Mouse (Mus musculus): ENCODE measurements around the gene Nsun5. TPM values are rescaled to one million over a fixed set of nuclear protein-coding genes. Genes with fewer than 3 reads are reported as not detected.
A peak's percentile ranks its signal among the peaks of the same experiment; 100 is the strongest.

Nsun5 gene
- polyA plus RNA-seq, 1 experiment from 2014 or later = 28.8 TPM

DNA sequence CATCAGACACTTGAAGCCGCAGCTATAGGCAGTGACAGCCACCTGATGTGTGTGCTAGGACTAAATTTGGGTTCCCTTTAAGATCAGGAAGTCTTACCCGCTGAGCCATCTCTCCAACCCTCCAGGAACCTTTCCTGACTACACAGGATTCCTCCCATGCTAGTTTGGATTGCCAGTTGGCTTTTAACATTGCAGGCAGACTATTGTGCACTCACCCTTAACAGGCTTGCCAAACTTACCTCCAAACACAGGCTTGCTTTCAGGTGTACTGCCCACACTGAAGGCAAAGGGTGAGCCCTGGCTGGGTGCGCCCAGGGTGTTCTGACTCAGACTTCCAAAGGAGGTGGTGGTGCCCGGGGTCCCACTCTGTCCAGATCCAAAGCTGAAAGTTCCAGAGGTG is 10.9 kb downstream of the Nsun5 start:
- Histone ChIP-seq H3K4me2 (ENCODE audit: low read length) (no peak overlapping the region), H3K27ac (ENCODE audit: low read depth) (no peak overlapping the region), H3K4me3 (ENCODE audit: low read depth, low read length) (no peak overlapping the region), H3K36me3 (ENCODE audit: control insufficient read depth, insufficient read depth, low read length) (peaks cover 98% of the 10 kb centered on the region), H3K9ac (ENCODE audit: low read length) (no peak overlapping the region), H3K9me3 (ENCODE audit: control insufficient read depth, low read length) (no peaks in the 10 kb centered on the region), H3K27me3 (replicated peaks; ENCODE audit: control insufficient read depth, insufficient read depth, low read length) (no peaks in the 10 kb centered on the region), H3K4me1 (replicated peaks; ENCODE audit: control insufficient read depth, insufficient read depth, low read length) (no peaks in the 10 kb centered on the region)
- 95% methylated on average over 4 of the region's 4 CpGs for WGBS
- DNase-seq (ENCODE audit: low spot score) (no peak), ATAC-seq (replicated peaks; ENCODE audit: low FRiP score, low TSS enrichment, low read depth) (no peak)

DNA sequence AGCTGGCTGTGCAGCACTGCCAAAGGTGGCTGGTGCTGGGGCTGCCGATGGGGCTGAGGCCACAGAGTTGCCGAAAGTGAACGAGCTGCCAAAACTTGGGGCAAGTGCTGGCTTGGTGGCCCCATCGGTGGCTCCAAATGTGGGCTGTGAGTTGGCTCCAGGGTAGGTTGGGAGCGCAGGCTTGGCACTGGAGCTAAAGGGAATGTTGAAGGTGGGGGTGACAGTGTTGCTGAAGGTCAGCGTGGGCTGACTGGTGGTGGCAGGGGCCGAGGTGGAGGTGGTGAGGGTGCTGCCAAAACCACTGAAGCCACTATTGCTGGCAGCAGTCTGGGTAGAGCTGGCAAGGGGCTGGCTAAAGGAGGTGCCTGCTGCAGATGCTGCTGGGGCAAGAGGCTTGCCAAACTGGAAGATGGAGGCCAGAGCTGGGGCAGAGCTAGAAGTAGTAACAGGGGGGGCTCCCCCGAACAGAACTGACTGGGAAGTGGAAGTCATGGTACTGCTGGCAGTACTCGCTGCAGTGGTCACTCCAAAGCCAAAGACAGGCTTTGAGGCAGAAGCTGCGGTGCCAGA is 11.7 kb downstream of the Nsun5 start:
- no peak overlapping the region for H3K4me2 ChIP-seq (ENCODE audit: low read length)
- no peaks in the 10 kb centered on the region for H3K4me1 ChIP-seq (replicated peaks; ENCODE audit: control insufficient read depth, insufficient read depth, low read length)
- no peaks in the 10 kb centered on the region for H3K27me3 ChIP-seq (replicated peaks; ENCODE audit: control insufficient read depth, insufficient read depth, low read length)
- peaks cover 94% of the 10 kb centered on the region for H3K36me3 ChIP-seq (ENCODE audit: control insufficient read depth, insufficient read depth, low read length)
- no peak overlapping the region for H3K4me3 ChIP-seq (ENCODE audit: low read depth, low read length)
- ATAC-seq (replicated peaks; ENCODE audit: low FRiP score, low TSS enrichment, low read depth) (no peak), DNase-seq (ENCODE audit: low spot score) (no peak)
- 92% methylated on average over 10 of the region's 10 CpGs for WGBS
- no peak overlapping the region for H3K9ac ChIP-seq (ENCODE audit: low read length)
- no peak overlapping the region for H3K27ac ChIP-seq (ENCODE audit: low read depth)
- H3K9me3 ChIP-seq (ENCODE audit: control insufficient read depth, low read length) = no peaks in the 10 kb centered on the region

GRCm38 (mm10) chr5:135382746-135383145 is 13.0 kb downstream of the Nsun5 start:
- Histone ChIP-seq H3K27ac (ENCODE audit: low read depth) (no peak overlapping the region), H3K27me3 (replicated peaks; ENCODE audit: control insufficient read depth, insufficient read depth, low read length) (no peaks in the 10 kb centered on the region), H3K9me3 (ENCODE audit: control insufficient read depth, low read length) (no peaks in the 10 kb centered on the region), H3K4me3 (ENCODE audit: low read depth, low read length) (no peak overlapping the region), H3K4me1 (replicated peaks; ENCODE audit: control insufficient read depth, insufficient read depth, low read length) (no peaks in the 10 kb centered on the region), H3K36me3 (ENCODE audit: control insufficient read depth, insufficient read depth, low read length) (peaks cover 96% of the 10 kb centered on the region), H3K4me2 (ENCODE audit: low read length) (no peak overlapping the region), H3K9ac (ENCODE audit: low read length) (no peak overlapping the region)
- DNase-seq (ENCODE audit: low spot score) (no peak), ATAC-seq (replicated peaks; ENCODE audit: low FRiP score, low TSS enrichment, low read depth) (no peak)
- WGBS = 90% methylated on average over 7 of the region's 7 CpGs

DNA sequence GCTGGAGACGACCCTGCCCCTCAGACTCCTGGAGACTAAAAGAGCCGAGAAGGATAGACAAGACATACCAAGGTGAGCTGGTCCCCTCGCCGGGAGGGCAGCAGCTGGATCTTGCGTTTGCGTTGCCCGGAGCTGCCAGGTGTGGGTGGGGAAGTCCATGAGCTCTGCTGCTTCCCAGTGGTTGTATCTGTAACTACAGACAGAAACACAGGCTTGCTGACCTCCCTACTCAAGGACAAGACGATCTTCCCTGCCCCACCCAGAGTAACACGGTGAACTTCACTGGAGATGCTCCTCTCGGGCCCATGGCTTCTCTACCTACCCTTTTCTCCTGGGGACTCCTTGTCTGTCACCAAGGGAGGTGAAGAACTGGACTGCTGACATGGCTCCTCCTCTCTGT is 14.0 kb downstream of the Nsun5 start:
- Histone ChIP-seq H3K4me2 (ENCODE audit: low read length) (no peak overlapping the region), H3K27me3 (replicated peaks; ENCODE audit: control insufficient read depth, insufficient read depth, low read length) (no peaks in the 10 kb centered on the region), H3K9ac (ENCODE audit: low read length) (no peak overlapping the region), H3K9me3 (ENCODE audit: control insufficient read depth, low read length) (no peaks in the 10 kb centered on the region), H3K36me3 (ENCODE audit: control insufficient read depth, insufficient read depth, low read length) (peaks cover 96% of the 10 kb centered on the region), H3K27ac (ENCODE audit: low read depth) (no peak overlapping the region), H3K4me1 (replicated peaks; ENCODE audit: control insufficient read depth, insufficient read depth, low read length) (no peaks in the 10 kb centered on the region), H3K4me3 (ENCODE audit: low read depth, low read length) (no peak overlapping the region)
- DNase-seq (ENCODE audit: low spot score) = no peak
- no peak for ATAC-seq (replicated peaks; ENCODE audit: low FRiP score, low TSS enrichment, low read depth)
- WGBS = 74% methylated on average over 10 of the region's 10 CpGs

GRCm38 (mm10) chr5:135394004-135394823 is 24.5 kb downstream of the Nsun5 start, which contains the start of gene Pom121:
Pom121 (minus strand) TSS chr5:135394546.
- H3K4me2 ChIP-seq (ENCODE audit: low read length) = peak within 1 kb of the TSS; percentile 66
- ATAC-seq (replicated peaks; ENCODE audit: low FRiP score, low TSS enrichment, low read depth) (peak; percentile 93), DNase-seq (ENCODE audit: low spot score) (peak; percentile 88)
- H3K36me3 ChIP-seq (ENCODE audit: control insufficient read depth, insufficient read depth, low read length) = peaks cover 32% of the 10 kb centered on the region
- no peaks in the 10 kb centered on the region for H3K27me3 ChIP-seq (replicated peaks; ENCODE audit: control insufficient read depth, insufficient read depth, low read length)
- H3K4me1 ChIP-seq (replicated peaks; ENCODE audit: control insufficient read depth, insufficient read depth, low read length) = peaks cover 8% of the 10 kb centered on the region; the same call in 1 of the 2 replicates
- no peaks in the 10 kb centered on the region for H3K9me3 ChIP-seq (ENCODE audit: control insufficient read depth, low read length)
- H3K9ac ChIP-seq (ENCODE audit: low read length) = peak within 1 kb of the TSS; percentile 96
- WGBS = under 1% methylated on average over 75 of the region's 110 CpGs
- H3K4me3 ChIP-seq (ENCODE audit: low read depth, low read length) = peak within 1 kb of the TSS; percentile 92
- peak within 1 kb of the TSS; percentile 82 for H3K27ac ChIP-seq (ENCODE audit: low read depth)

DNA sequence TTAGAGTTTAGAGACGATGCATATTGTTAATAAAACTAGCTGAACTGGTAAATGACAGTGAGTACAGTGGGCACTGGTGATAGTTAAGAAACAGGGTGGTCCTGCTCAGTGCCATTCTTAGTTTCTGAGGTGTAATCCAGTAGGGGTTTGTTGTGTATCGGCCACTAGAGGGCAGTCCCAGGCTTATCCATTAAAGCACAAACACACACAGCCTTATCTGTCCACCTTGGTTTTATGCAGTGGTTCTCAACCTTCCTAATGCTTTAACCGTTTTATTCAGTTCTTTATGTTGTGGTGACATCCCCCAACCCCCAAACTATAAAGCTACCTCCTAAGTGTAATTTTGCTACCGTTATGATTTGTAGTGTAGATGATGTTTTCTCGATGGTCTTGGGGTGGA is 26.1 kb downstream of the Nsun5 start:
- ATAC-seq (replicated peaks; ENCODE audit: low FRiP score, low TSS enrichment, low read depth) (no peak), DNase-seq (ENCODE audit: low spot score) (no peak)
- Histone ChIP-seq H3K27ac (ENCODE audit: low read depth) (no peak overlapping the region), H3K4me3 (ENCODE audit: low read depth, low read length) (no peak overlapping the region), H3K4me1 (replicated peaks; ENCODE audit: control insufficient read depth, insufficient read depth, low read length) (peaks cover 8% of the 10 kb centered on the region; the same call in 1 of the 2 replicates), H3K36me3 (ENCODE audit: control insufficient read depth, insufficient read depth, low read length) (peaks cover 16% of the 10 kb centered on the region), H3K9me3 (ENCODE audit: control insufficient read depth, low read length) (no peaks in the 10 kb centered on the region), H3K4me2 (ENCODE audit: low read length) (no peak overlapping the region), H3K27me3 (replicated peaks; ENCODE audit: control insufficient read depth, insufficient read depth, low read length) (no peaks in the 10 kb centered on the region), H3K9ac (ENCODE audit: low read length) (no peak overlapping the region)
- WGBS = 48% methylated on average over 5 of the region's 5 CpGs

GRCm38 (mm10) chr5:135399382-135399781 is 29.6 kb downstream of the Nsun5 start:
- ATAC-seq (replicated peaks; ENCODE audit: low FRiP score, low TSS enrichment, low read depth) (no peak), DNase-seq (ENCODE audit: low spot score) (no peak)
- Histone ChIP-seq H3K27me3 (replicated peaks; ENCODE audit: control insufficient read depth, insufficient read depth, low read length) (no peaks in the 10 kb centered on the region), H3K4me1 (replicated peaks; ENCODE audit: control insufficient read depth, insufficient read depth, low read length) (no peaks in the 10 kb centered on the region; the same call in 1 of the 2 replicates), H3K27ac (ENCODE audit: low read depth) (no peak overlapping the region), H3K36me3 (ENCODE audit: control insufficient read depth, insufficient read depth, low read length) (no peaks in the 10 kb centered on the region), H3K4me2 (ENCODE audit: low read length) (no peak overlapping the region), H3K4me3 (ENCODE audit: low read depth, low read length) (no peak overlapping the region), H3K9me3 (ENCODE audit: control insufficient read depth, low read length) (no peaks in the 10 kb centered on the region), H3K9ac (ENCODE audit: low read length) (no peak overlapping the region)
- WGBS = 63% methylated on average over 6 of the region's 6 CpGs

DNA sequence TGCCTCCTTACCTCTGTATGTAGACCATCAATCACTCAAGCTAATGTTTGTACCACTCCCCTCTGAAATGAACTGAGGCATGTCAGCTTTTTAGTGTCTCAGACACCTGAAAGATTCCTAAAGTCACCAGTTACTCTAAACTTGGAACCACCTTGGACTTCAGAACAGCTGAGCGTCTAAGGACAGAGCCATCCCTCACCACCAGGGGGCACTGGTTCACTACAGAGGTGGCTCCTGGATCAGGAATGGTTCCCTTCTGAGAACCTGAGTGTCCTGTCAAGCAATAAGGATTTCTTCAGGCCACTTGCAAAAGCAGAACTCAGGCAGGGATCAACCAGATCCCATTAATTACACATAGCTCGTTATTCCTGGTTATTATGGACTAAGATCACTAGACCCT is 30.5 kb downstream of the Nsun5 start:
- Histone ChIP-seq H3K27me3 (replicated peaks; ENCODE audit: control insufficient read depth, insufficient read depth, low read length) (no peaks in the 10 kb centered on the region), H3K4me1 (replicated peaks; ENCODE audit: control insufficient read depth, insufficient read depth, low read length) (no peaks in the 10 kb centered on the region), H3K27ac (ENCODE audit: low read depth) (no peak overlapping the region), H3K9ac (ENCODE audit: low read length) (no peak overlapping the region), H3K36me3 (ENCODE audit: control insufficient read depth, insufficient read depth, low read length) (no peaks in the 10 kb centered on the region), H3K4me3 (ENCODE audit: low read depth, low read length) (no peak overlapping the region), H3K4me2 (ENCODE audit: low read length) (no peak overlapping the region), H3K9me3 (ENCODE audit: control insufficient read depth, low read length) (no peaks in the 10 kb centered on the region)
- DNase-seq (ENCODE audit: low spot score) = peak; percentile 91
- ATAC-seq (replicated peaks; ENCODE audit: low FRiP score, low TSS enrichment, low read depth) = 0 out of 2 replicates have a peak, but pooled peaks have one; percentile 28
- WGBS = 12% methylated on average over 2 of the region's 2 CpGs

Data from intestine, embryonic 14.5 days (tissue).